Mouse (Mus musculus) myocyte (in vitro differentiated cells): Measurements from ENCODE around the gene Myb.

Experiments
- CEBPB ChIP-seq: IDR thresholded peaks from 2 replicates; pipeline ENCODE4 v1.6.1; 2011; ENCODE audit warnings: mild to moderate bottlenecking, moderate library complexity; ENCODE audit not compliant: poor library complexity, insufficient read depth, severe bottlenecking
- E2F4 ChIP-seq: IDR thresholded peaks from one replicate; pipeline ENCODE4 v1.6.1; 2011; ENCODE audit warnings: mild to moderate bottlenecking, control low read depth, moderate library complexity; ENCODE audit not compliant: insufficient read depth
- MAX ChIP-seq: IDR thresholded peaks from one replicate; pipeline ENCODE4 v1.6.1; 2011; ENCODE audit warnings: low read depth, mild to moderate bottlenecking, control low read depth
- MYOD1 ChIP-seq, 3 experiments: IDR thresholded peaks; one replicate each; pipeline ENCODE4 v1.6.1; 2011; ENCODE audit warnings: control low read depth in 2 of 3, low read depth in 2 of 3, mild to moderate bottlenecking in 2 of 3, moderate library complexity in 1 of 3; ENCODE audit not compliant: insufficient read length in 2 of 3, control insufficient read depth in 1 of 3
- MYOG ChIP-seq, 3 experiments: IDR thresholded peaks; one replicate each; pipeline ENCODE4 v1.6.1; 2011; ENCODE audit warnings: control low read depth in 2 of 3, low read depth in 2 of 3, mild to moderate bottlenecking in 2 of 3; ENCODE audit not compliant: insufficient read length in 2 of 3, control insufficient read depth in 1 of 3, insufficient read depth in 1 of 3
- POLR2A ChIP-seq: IDR thresholded peaks from one replicate; pipeline ENCODE4 v1.6.1; 2011; ENCODE audit warnings: low read depth, mild to moderate bottlenecking, control low read depth, moderate library complexity; ENCODE audit not compliant: insufficient read length
- POLR2AphosphoS2 ChIP-seq: IDR thresholded peaks from one replicate; pipeline ENCODE4 v1.6.1; 2011; ENCODE audit warnings: low read depth, control low read depth; ENCODE audit not compliant: insufficient read length
- TCF12 ChIP-seq: IDR thresholded peaks from one replicate; pipeline ENCODE4 v1.6.1; 2011; ENCODE audit warnings: mild to moderate bottlenecking, control low read depth; ENCODE audit not compliant: poor library complexity, insufficient read depth, severe bottlenecking
- TCF3 ChIP-seq: IDR thresholded peaks from one replicate; pipeline ENCODE4 v1.6.1; 2011; ENCODE audit warnings: low read depth, control low read depth; ENCODE audit not compliant: insufficient read length
- USF1 ChIP-seq: IDR thresholded peaks from one replicate; pipeline ENCODE4 v1.6.1; 2011; ENCODE audit warnings: low read depth, mild to moderate bottlenecking, control low read depth, moderate library complexity

DNA sequence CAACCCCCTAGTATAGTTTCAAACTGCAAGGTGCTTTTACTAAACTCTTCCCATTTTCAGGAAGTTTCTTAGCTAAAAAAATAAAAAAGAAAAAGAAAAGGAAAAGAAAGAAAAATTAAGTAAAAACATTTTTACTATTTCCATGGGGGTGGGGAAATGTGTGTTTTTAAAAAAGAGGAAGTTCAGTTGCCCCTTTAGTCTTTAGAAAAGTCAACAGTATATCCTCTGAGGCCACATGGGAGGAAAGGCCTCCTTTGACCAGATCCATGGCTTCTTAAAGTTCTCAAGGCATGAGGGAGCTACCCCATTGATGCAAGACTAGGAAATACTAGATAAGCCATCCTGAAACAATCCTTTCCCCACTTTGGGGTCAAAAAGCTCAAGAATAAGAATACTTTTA lies 9.5 kb downstream of the Myb start:
- TF ChIP-seq POLR2A (no peak), TCF12 (no peak), MAX (no peak), E2F4 (no peak), USF1 (no peak), CEBPB (no peak), POLR2AphosphoS2 (no peak), MYOG (IDR thresholded peaks at IDR 0.05; ENCODE audit: control insufficient read depth in 1 of 3, insufficient read depth in 1 of 3, insufficient read length in 2 of 3, low read depth in 2 of 3) (no peak), MYOD1 (IDR thresholded peaks at IDR 0.05; ENCODE audit: control insufficient read depth in 1 of 3, insufficient read length in 2 of 3, low read depth in 2 of 3) (no peak), TCF3 (no peak)
